Mouse (Mus musculus) embryonic fibroblast, embryonic 13.5 days (primary cell): ENCODE measurements around the gene Snx30.

ENCODE experiments used
- CTCF ChIP-seq: IDR thresholded peaks from 2 replicates; pipeline ENCODE4 v1.5.1; 2011; ENCODE audit warnings: mild to moderate bottlenecking, control low read depth, low read length, moderate library complexity, borderline replicate concordance; ENCODE audit not compliant: insufficient read depth
- POLR2A ChIP-seq: IDR thresholded peaks from 2 replicates; pipeline ENCODE4 v1.6.1; 2011; ENCODE audit warnings: low read depth, mild to moderate bottlenecking, control low read depth, low read length, moderate library complexity

DNA sequence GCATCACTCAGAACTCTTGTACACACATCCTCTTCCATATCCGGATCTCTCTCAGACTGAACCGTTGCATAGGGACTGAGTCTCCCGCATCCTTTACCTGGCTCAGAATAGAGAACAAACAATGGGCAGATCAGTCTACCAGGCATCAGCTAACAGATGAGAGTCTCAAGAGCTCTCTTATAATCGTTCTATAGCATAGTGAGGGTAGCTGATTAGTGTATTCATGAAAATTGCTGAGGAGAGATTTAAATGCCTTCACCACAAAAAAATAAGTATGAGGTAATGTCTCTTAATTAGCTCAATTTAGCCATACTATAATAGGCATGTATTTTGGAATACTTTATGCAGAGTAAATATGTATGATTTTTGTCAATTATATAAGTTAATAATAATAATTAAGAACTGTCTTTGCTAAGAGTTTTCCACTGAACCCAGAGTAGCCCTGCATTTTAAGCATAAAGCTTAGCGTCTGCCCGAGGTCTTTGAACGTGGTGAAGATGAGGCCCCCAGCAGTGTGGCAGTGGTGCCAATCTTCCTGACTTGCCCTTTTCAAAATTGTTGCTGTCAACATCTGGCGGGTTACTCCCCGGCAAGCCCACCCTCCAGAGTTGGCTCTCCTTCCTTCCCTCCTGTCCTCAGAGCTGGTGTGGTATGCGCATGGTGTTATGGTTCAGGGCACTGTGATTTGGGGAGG, 86.2 kb downstream of the Snx30 start:
- no peak for TF ChIP-seq CTCF
- TF ChIP-seq POLR2A = no peak
